Mouse (Mus musculus): ENCODE measurements at regions not wholly inside any gene's neighbourhood (a gene's known extent, or its start where the extent isn't known, plus 50 kb on each side); places are given as distances from the start of the nearest gene placed in this dataset.

DNA sequence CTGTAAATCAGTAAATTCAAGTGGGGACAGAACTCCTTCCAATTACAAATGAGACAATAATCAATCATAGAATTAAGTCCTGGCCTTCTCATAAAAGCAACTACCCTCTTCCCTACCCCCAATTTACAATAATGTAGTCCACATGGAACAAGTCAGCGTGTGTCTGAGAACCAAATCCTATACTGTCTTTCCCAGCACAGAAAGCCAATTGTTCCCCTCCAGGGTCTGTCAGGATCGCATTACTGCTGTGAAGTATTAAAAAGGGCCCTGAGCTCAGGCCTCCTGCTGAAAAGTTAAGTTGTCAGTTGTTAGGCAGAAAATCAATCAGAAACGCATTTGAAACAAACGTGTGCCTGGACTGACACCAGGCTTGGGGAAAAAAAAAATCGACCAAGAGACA, 205.6 kb downstream of the Parm1 start:
- TF ChIP-seq CTCF (IDR thresholded peaks at IDR 0.05; ENCODE audit: low read depth, low read length) (no peak), POLR2A (IDR thresholded peaks at IDR 0.05; ENCODE audit: extremely low read depth, insufficient read depth, low read length) (no peak)
- H3K79me2 ChIP-seq (ENCODE audit: control insufficient read depth, insufficient read depth, low read length), result no peaks in the 10 kb centered on the region
- H3K4me1 ChIP-seq (ENCODE audit: control insufficient read depth, insufficient read depth, low read length), result no peaks in the 10 kb centered on the region
- no peak overlapping the region for H3K9ac ChIP-seq (ENCODE audit: low read depth, low read length)
- WGBS, result 46% methylated on average over 5 of the region's 5 CpGs
- no peaks in the 10 kb centered on the region for H3K27me3 ChIP-seq (ENCODE audit: control insufficient read depth, insufficient read depth, low read length)
- H3K27ac ChIP-seq (replicated peaks; ENCODE audit: insufficient read depth, low read depth, low read length), result no peak overlapping the region
- DNase-seq (ENCODE audit: extremely low read depth, low read depth, low spot score), result no peak
- H3K36me3 ChIP-seq (ENCODE audit: control insufficient read depth, insufficient read depth, low read length), result no peaks in the 10 kb centered on the region
- no peak overlapping the region for H3K4me3 ChIP-seq (ENCODE audit: insufficient read depth, low read depth, low read length)

DNA sequence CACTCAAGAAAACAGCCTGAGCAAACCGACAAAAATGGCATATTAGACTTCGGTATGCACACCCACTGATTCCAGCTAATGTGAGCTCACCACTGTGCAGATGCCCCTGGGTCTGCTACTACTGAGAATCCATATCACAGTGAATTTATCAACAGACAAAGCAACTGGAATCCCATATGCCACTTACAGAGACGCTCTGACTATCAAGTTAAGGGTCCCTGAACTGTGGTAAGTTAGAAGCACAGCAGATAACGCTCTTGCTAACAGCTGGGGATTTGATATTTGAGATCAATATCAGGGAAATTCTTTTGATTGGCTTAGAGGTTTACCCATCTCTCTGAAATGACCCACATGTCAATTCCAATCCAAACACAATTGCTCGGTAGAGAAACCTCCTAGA, 205.0 kb downstream of the Parm1 start:
- WGBS, result 71% methylated on average over 5 of the region's 5 CpGs
- no peaks in the 10 kb centered on the region for H3K79me2 ChIP-seq (ENCODE audit: control insufficient read depth, insufficient read depth, low read length)
- TF ChIP-seq POLR2A (IDR thresholded peaks at IDR 0.05; ENCODE audit: extremely low read depth, insufficient read depth, low read length) (no peak), CTCF (IDR thresholded peaks at IDR 0.05; ENCODE audit: low read depth, low read length) (no peak)

DNA sequence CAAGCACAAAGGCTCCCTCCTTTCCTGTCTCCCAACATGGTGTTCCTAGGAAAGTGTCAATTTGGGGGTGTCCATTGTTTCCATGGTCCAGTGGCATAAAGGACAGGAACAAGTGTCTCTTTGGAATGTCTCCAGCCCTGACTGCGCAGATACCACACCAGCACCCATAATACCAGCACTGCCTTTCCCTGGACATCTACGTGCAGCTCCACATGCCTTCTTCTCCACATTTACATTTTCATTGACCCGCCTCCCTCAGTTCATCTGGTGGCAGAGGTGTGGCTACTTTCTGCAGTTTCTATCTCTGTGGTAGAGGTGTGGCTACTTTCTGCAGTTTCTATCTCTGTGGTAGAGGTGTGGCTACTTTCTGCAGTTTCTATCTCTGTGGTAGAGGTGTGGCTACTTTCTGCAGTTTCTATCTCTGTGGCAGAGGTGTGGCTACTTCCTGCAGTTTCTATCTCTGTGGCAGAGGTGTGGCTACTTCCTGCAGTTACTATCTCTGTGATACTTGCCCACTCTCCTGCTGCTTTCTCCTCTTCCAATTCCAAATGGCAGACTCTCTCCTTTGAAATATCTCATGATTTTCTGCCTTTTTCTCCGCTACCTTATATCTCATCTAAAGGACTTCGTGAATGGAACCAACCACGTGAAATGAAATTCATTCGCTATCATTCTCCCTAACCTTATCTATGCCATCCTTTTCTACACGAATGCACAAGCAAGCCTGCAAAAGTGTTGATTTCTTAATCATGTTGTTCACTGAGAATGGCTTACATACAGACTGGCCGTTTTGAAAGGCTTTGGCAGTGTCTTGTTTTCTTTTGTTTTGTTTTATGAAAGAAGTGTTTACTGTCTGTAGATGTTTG, 204.0 kb downstream of the Parm1 start:
- H3K27me3 ChIP-seq (ENCODE audit: control insufficient read depth, insufficient read depth, low read length), result no peaks in the 10 kb centered on the region
- TF ChIP-seq POLR2A (IDR thresholded peaks at IDR 0.05; ENCODE audit: extremely low read depth, insufficient read depth, low read length) (no peak), CTCF (IDR thresholded peaks at IDR 0.05; ENCODE audit: low read depth, low read length) (no peak)
- DNase-seq (ENCODE audit: extremely low read depth, low read depth, low spot score), result no peak
- H3K36me3 ChIP-seq (ENCODE audit: control insufficient read depth, insufficient read depth, low read length), result no peaks in the 10 kb centered on the region
- no peak overlapping the region for H3K27ac ChIP-seq (replicated peaks; ENCODE audit: insufficient read depth, low read depth, low read length)
- no peaks in the 10 kb centered on the region for H3K79me2 ChIP-seq (ENCODE audit: control insufficient read depth, insufficient read depth, low read length)
- 86% methylated on average over 9 of the region's 9 CpGs for WGBS
- H3K4me1 ChIP-seq (ENCODE audit: control insufficient read depth, insufficient read depth, low read length), result no peaks in the 10 kb centered on the region
- H3K9ac ChIP-seq (ENCODE audit: low read depth, low read length), result no peak overlapping the region
- no peak overlapping the region for H3K4me3 ChIP-seq (ENCODE audit: insufficient read depth, low read depth, low read length)

More for the DNA sequence above, 205.0 kb downstream of the Parm1 start:
- Histone ChIP-seq H3K4me1 (ENCODE audit: control insufficient read depth, insufficient read depth, low read length) (no peaks in the 10 kb centered on the region), H3K36me3 (ENCODE audit: control insufficient read depth, insufficient read depth, low read length) (no peaks in the 10 kb centered on the region), H3K4me3 (ENCODE audit: insufficient read depth, low read depth, low read length) (no peak overlapping the region), H3K27me3 (ENCODE audit: control insufficient read depth, insufficient read depth, low read length) (no peaks in the 10 kb centered on the region), H3K9ac (ENCODE audit: low read depth, low read length) (no peak overlapping the region), H3K27ac (replicated peaks; ENCODE audit: insufficient read depth, low read depth, low read length) (no peak overlapping the region)
- DNase-seq (ENCODE audit: extremely low read depth, low read depth, low spot score), result no peak

DNA sequence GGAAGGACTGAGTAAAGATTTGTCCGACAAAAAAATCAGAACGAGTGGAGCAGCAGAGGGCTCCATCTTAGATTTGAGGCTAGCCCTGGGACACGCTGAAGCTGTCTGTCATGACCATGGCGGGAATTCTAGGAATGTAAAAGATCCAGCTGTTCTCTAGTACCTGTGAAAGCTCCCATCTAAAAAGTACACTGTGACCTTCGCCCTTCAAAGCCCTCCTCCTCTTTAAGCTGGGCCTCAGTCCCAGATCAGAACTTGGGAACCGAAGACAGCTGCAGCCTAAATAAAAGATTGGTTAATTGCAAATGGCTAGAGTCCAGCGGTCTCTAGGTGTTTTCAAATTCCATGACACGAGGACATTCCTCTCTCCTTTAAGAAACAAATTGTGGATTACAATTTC, 195.6 kb downstream of the Parm1 start:
- TF ChIP-seq CTCF (IDR thresholded peaks at IDR 0.05; ENCODE audit: low read depth, low read length) (no peak), POLR2A (IDR thresholded peaks at IDR 0.05; ENCODE audit: extremely low read depth, insufficient read depth, low read length) (no peak)
- H3K36me3 ChIP-seq (ENCODE audit: control insufficient read depth, insufficient read depth, low read length), result no peaks in the 10 kb centered on the region
- H3K79me2 ChIP-seq (ENCODE audit: control insufficient read depth, insufficient read depth, low read length), result no peaks in the 10 kb centered on the region
- H3K4me3 ChIP-seq (ENCODE audit: insufficient read depth, low read depth, low read length), result no peak overlapping the region
- no peak for DNase-seq (ENCODE audit: extremely low read depth, low read depth, low spot score)
- H3K9ac ChIP-seq (ENCODE audit: low read depth, low read length), result no peak overlapping the region
- WGBS, result 47% methylated on average over 8 of the region's 8 CpGs
- H3K27ac ChIP-seq (replicated peaks; ENCODE audit: insufficient read depth, low read depth, low read length), result no peak overlapping the region
- H3K4me1 ChIP-seq (ENCODE audit: control insufficient read depth, insufficient read depth, low read length), result no peaks in the 10 kb centered on the region
- H3K27me3 ChIP-seq (ENCODE audit: control insufficient read depth, insufficient read depth, low read length), result no peaks in the 10 kb centered on the region

DNA sequence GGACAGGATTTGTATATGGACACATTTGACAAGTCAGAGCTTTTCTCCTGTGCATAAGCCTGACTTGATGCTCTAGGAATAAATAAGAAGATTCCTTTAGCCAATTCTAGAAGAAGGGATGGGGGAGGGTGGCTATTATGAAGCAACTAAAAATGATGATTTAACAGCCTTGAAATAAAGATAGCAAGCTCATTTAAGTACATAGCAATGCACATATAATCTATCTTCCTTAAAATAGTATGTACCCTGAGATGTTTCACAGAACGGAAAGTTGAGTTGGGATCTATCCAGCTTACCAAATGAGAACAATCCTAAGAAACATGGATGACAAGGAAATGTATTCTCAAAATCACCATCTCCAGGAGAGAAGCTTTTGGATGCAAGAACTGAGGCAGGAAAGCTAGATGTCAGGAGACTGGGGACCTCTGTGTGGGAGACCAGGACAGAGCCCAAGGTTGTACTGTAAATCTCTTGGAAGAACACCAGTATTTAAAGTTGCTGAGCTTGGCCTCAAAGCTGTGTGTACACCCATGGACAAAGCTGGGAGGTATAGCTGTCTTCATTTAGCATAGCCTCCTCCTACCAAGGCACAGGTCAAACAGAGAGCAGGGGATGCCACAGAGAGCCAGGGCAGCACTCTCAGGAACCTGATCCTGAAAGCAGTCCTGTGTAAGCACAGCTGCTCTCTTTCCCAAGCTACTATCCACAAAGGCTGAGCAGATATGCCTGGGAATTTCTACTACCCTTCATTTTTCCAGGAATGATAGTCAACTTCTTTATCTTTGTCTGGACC, 192.3 kb downstream of the Parm1 start:
- no peaks in the 10 kb centered on the region for H3K79me2 ChIP-seq (ENCODE audit: control insufficient read depth, insufficient read depth, low read length)

More for the DNA sequence above, 192.3 kb downstream of the Parm1 start:
- Histone ChIP-seq H3K36me3 (ENCODE audit: control insufficient read depth, insufficient read depth, low read length) (no peaks in the 10 kb centered on the region), H3K4me1 (ENCODE audit: control insufficient read depth, insufficient read depth, low read length) (no peaks in the 10 kb centered on the region), H3K4me3 (ENCODE audit: insufficient read depth, low read depth, low read length) (no peak overlapping the region), H3K27ac (replicated peaks; ENCODE audit: insufficient read depth, low read depth, low read length) (no peak overlapping the region), H3K9ac (ENCODE audit: low read depth, low read length) (no peak overlapping the region), H3K27me3 (ENCODE audit: control insufficient read depth, insufficient read depth, low read length) (no peaks in the 10 kb centered on the region)
- DNase-seq (ENCODE audit: extremely low read depth, low read depth, low spot score), result no peak
- WGBS, result 89% methylated on average over 1 of the region's 1 CpGs
- no peak for TF ChIP-seq CTCF (IDR thresholded peaks at IDR 0.05; ENCODE audit: low read depth, low read length)
- no peak for TF ChIP-seq POLR2A (IDR thresholded peaks at IDR 0.05; ENCODE audit: extremely low read depth, insufficient read depth, low read length)

All from liver, adult 2 months (tissue).